Mouse (Mus musculus): Measurements from ENCODE around the gene Scd3. TPM values are rescaled to one million over a fixed set of nuclear protein-coding genes. Genes with fewer than 3 reads are reported as not detected.

The Scd3 gene
- polyA plus RNA-seq, 1 experiment from 2014 or later: 1.1 TPM

- WGBS: 83% methylated on average over 5 of the region's 5 CpGs
- no peak for ATAC-seq (ENCODE audit: low FRiP score)
- Histone ChIP-seq H3K9ac (ENCODE audit: low read depth, low read length) (no peak overlapping the region), H3K9me3 (ENCODE audit: control insufficient read depth, low read length) (no peaks in the 10 kb centered on the region), H3K4me2 (replicated peaks; ENCODE audit: low read depth, low read length) (no peak overlapping the region), H3K4me1 (replicated peaks; ENCODE audit: control insufficient read depth, insufficient read depth, low read length) (no peaks in the 10 kb centered on the region), H3K27ac (ENCODE audit: low read depth, low read length) (no peak overlapping the region), H3K36me3 (ENCODE audit: control insufficient read depth, insufficient read depth, low read length) (no peaks in the 10 kb centered on the region), H3K27me3 (ENCODE audit: control insufficient read depth, insufficient read depth, low read length) (no peaks in the 10 kb centered on the region), H3K4me3 (ENCODE audit: low read depth, low read length) (no peak overlapping the region)
- DNase-seq (ENCODE audit: low spot score): no peak
Measured at GRCm38 (mm10) chr19:44260487-44260886, 57.4 kb downstream of the Scd3 start.

- H3K4me2 ChIP-seq (replicated peaks; ENCODE audit: low read depth, low read length): no peak overlapping the region
- H3K9ac ChIP-seq (ENCODE audit: low read depth, low read length): no peak overlapping the region
- DNase-seq (ENCODE audit: low spot score) (no peak), ATAC-seq (ENCODE audit: low FRiP score) (no peak)
- H3K36me3 ChIP-seq (ENCODE audit: control insufficient read depth, insufficient read depth, low read length): no peaks in the 10 kb centered on the region
- H3K27ac ChIP-seq (ENCODE audit: low read depth, low read length): no peak overlapping the region
- H3K4me3 ChIP-seq (ENCODE audit: low read depth, low read length): no peak overlapping the region
- H3K4me1 ChIP-seq (replicated peaks; ENCODE audit: control insufficient read depth, insufficient read depth, low read length): no peaks in the 10 kb centered on the region
- 81% methylated on average over 7 of the region's 7 CpGs for WGBS
- no peaks in the 10 kb centered on the region for H3K9me3 ChIP-seq (ENCODE audit: control insufficient read depth, low read length)
- no peaks in the 10 kb centered on the region for H3K27me3 ChIP-seq (ENCODE audit: control insufficient read depth, insufficient read depth, low read length)
Measured at GRCm38 (mm10) chr19:44261774-44262173, 58.7 kb downstream of the Scd3 start.

DNA sequence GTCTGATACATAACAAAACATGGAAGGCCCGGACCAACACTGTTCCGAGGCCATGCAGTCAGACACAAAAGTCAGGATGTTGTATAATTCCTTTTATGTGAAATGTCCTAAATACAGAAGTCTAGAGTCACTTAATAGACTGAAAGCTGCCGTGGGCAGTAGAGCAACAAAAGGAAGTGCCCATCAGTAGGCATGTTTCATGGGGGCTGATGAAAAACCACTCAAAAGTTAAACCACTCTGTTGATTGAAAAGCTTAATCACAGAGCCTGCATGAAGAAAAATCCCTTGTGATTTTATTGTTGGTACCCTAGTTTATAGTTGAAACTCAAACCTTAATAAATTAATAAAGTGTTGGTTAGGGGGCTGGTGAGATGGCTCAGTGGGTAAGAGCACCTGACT lies 60.5 kb downstream of the Scd3 start:
- Histone ChIP-seq H3K9me3 (ENCODE audit: control insufficient read depth, low read length) (no peaks in the 10 kb centered on the region), H3K4me1 (replicated peaks; ENCODE audit: control insufficient read depth, insufficient read depth, low read length) (no peaks in the 10 kb centered on the region), H3K4me2 (replicated peaks; ENCODE audit: low read depth, low read length) (no peak overlapping the region), H3K27ac (ENCODE audit: low read depth, low read length) (no peak overlapping the region), H3K27me3 (ENCODE audit: control insufficient read depth, insufficient read depth, low read length) (no peaks in the 10 kb centered on the region), H3K4me3 (ENCODE audit: low read depth, low read length) (no peak overlapping the region), H3K9ac (ENCODE audit: low read depth, low read length) (no peak overlapping the region), H3K36me3 (ENCODE audit: control insufficient read depth, insufficient read depth, low read length) (no peaks in the 10 kb centered on the region)
- 82% methylated on average over 3 of the region's 3 CpGs for WGBS
- no peak for ATAC-seq (ENCODE audit: low FRiP score)
- no peak for DNase-seq (ENCODE audit: low spot score)

GRCm38 (mm10) chr19:44264226-44264625 lies 61.2 kb downstream of the Scd3 start:
- DNase-seq (ENCODE audit: low spot score) (no peak), ATAC-seq (ENCODE audit: low FRiP score) (no peak)
- Histone ChIP-seq H3K4me3 (ENCODE audit: low read depth, low read length) (no peak overlapping the region), H3K4me1 (replicated peaks; ENCODE audit: control insufficient read depth, insufficient read depth, low read length) (no peaks in the 10 kb centered on the region), H3K27me3 (ENCODE audit: control insufficient read depth, insufficient read depth, low read length) (no peaks in the 10 kb centered on the region), H3K9ac (ENCODE audit: low read depth, low read length) (no peak overlapping the region), H3K9me3 (ENCODE audit: control insufficient read depth, low read length) (no peaks in the 10 kb centered on the region), H3K4me2 (replicated peaks; ENCODE audit: low read depth, low read length) (no peak overlapping the region), H3K27ac (ENCODE audit: low read depth, low read length) (no peak overlapping the region), H3K36me3 (ENCODE audit: control insufficient read depth, insufficient read depth, low read length) (no peaks in the 10 kb centered on the region)
- WGBS: 78% methylated on average over 9 of the region's 9 CpGs

DNA sequence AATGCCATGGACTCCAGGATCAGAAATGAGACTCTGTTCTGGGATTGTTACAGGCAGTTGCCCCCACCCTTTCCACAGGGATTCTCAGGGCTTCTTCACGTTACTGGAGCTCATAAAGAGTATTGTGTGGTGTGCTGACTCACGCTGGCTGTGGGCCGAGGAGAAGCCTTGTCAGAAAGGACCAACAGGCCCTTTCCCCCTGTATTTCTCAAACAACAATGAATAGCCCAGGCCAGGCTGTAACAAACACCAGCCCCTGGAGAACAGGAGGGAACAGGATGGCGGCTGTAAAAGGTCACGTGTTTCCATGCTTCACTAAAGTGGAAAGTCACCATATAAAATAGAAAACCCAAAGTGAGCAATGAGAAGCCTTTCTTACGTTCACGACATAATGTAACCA lies 62.2 kb downstream of the Scd3 start:
- no peaks in the 10 kb centered on the region for H3K27me3 ChIP-seq (ENCODE audit: control insufficient read depth, insufficient read depth, low read length)
- no peak overlapping the region for H3K4me3 ChIP-seq (ENCODE audit: low read depth, low read length)
- DNase-seq (ENCODE audit: low spot score) (peak; percentile 17), ATAC-seq (ENCODE audit: low FRiP score) (no peak)
- H3K9me3 ChIP-seq (ENCODE audit: control insufficient read depth, low read length): no peaks in the 10 kb centered on the region
- no peak overlapping the region for H3K9ac ChIP-seq (ENCODE audit: low read depth, low read length)
- no peak overlapping the region for H3K4me2 ChIP-seq (replicated peaks; ENCODE audit: low read depth, low read length)
- 39% methylated on average over 7 of the region's 7 CpGs for WGBS
- H3K27ac ChIP-seq (ENCODE audit: low read depth, low read length): 0 out of 2 replicates have a peak overlapping the region, but pooled peaks have one; percentile 13
- H3K36me3 ChIP-seq (ENCODE audit: control insufficient read depth, insufficient read depth, low read length): no peaks in the 10 kb centered on the region
- no peaks in the 10 kb centered on the region for H3K4me1 ChIP-seq (replicated peaks; ENCODE audit: control insufficient read depth, insufficient read depth, low read length)

DNA sequence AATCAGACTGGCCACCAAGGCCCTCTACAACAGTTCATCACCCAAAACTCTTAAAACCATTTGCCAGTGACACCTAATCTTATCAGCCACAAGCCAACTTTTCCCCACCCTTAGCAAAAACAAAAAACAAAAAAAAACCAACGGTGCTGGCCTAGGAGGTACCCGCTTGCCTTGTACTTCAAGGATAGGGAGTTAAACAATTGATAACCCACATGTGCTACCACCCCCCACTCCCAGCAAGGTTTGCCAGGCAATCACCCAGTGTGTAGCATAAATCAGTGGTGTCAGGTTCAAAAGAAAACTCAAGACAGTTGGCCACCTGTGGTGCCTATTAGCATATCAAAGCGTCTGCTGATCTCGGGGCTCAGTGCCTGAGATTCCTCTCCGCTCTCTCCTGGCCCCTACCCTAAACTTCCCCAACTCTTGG lies 62.9 kb downstream of the Scd3 start:
- DNase-seq (ENCODE audit: low spot score) (peak; percentile 58), ATAC-seq (ENCODE audit: low FRiP score) (peak; percentile 13; the same call in 1 of the 2 replicates)
- Histone ChIP-seq H3K4me2 (replicated peaks; ENCODE audit: low read depth, low read length) (0 out of 2 replicates have a peak overlapping the region, but pooled peaks have one; percentile 11), H3K9me3 (ENCODE audit: control insufficient read depth, low read length) (no peaks in the 10 kb centered on the region), H3K36me3 (ENCODE audit: control insufficient read depth, insufficient read depth, low read length) (no peaks in the 10 kb centered on the region), H3K27me3 (ENCODE audit: control insufficient read depth, insufficient read depth, low read length) (no peaks in the 10 kb centered on the region), H3K27ac (ENCODE audit: low read depth, low read length) (peak overlapping the region; percentile 92), H3K4me1 (replicated peaks; ENCODE audit: control insufficient read depth, insufficient read depth, low read length) (no peaks in the 10 kb centered on the region), H3K4me3 (ENCODE audit: low read depth, low read length) (no peak overlapping the region), H3K9ac (ENCODE audit: low read depth, low read length) (no peak overlapping the region)
- 13% methylated on average over 5 of the region's 5 CpGs for WGBS

GRCm38 (mm10) chr19:44266458-44266823 lies 63.4 kb downstream of the Scd3 start:
- no peaks in the 10 kb centered on the region for H3K36me3 ChIP-seq (ENCODE audit: control insufficient read depth, insufficient read depth, low read length)
- 3% methylated on average over 6 of the region's 6 CpGs for WGBS
- H3K9me3 ChIP-seq (ENCODE audit: control insufficient read depth, low read length): no peaks in the 10 kb centered on the region
- no peaks in the 10 kb centered on the region for H3K4me1 ChIP-seq (replicated peaks; ENCODE audit: control insufficient read depth, insufficient read depth, low read length)
- peak overlapping the region; percentile 92 for H3K27ac ChIP-seq (ENCODE audit: low read depth, low read length)
- no peak for DNase-seq (ENCODE audit: low spot score)
- H3K4me3 ChIP-seq (ENCODE audit: low read depth, low read length): peak overlapping the region; percentile 47; the same call in 1 of the 2 replicates
- H3K4me2 ChIP-seq (replicated peaks; ENCODE audit: low read depth, low read length): peak overlapping the region; percentile 70
- ATAC-seq (ENCODE audit: low FRiP score): peak; percentile 15; the same call in 1 of the 2 replicates
- peak overlapping the region; percentile 67 for H3K9ac ChIP-seq (ENCODE audit: low read depth, low read length)
- H3K27me3 ChIP-seq (ENCODE audit: control insufficient read depth, insufficient read depth, low read length): no peaks in the 10 kb centered on the region

DNA sequence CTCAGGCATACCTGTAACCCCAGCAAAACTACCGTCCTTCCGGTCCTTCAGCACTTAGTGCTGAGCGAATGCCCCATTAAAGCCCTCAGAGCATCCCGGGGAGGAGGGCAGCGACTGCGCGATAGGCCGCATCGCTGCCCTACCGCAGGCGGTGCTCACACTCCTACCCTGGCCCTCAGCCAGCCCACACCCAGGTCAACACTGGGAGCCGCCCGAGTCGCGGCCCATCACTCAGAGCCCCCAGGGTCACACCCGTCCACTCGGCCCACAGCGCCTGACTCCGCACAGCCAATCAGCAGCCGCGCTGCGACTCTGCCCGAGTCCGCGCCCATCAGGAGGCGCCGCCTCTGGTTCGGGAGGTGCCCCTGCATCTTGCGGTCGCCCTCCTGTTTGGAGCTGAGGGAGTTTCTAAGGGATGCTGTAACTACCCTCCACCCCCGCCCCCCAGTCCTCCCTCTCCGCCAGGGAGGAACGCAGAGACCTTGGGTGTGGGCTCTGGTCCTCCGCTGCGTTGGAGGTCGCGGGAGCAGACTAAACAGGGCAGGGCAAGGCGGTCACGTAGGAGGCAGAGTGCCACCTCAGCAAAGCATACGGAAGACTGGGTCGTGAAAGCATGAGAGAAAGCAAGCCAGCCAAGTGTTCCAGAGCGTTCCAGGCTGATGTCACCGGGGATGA lies 63.9 kb downstream of the Scd3 start:
- 0% methylated on average over 42 of the region's 43 CpGs for WGBS
- Histone ChIP-seq H3K36me3 (ENCODE audit: control insufficient read depth, insufficient read depth, low read length) (no peaks in the 10 kb centered on the region), H3K4me3 (ENCODE audit: low read depth, low read length) (peak overlapping the region; percentile 47), H3K9ac (ENCODE audit: low read depth, low read length) (peak overlapping the region; percentile 67), H3K27me3 (ENCODE audit: control insufficient read depth, insufficient read depth, low read length) (no peaks in the 10 kb centered on the region), H3K27ac (ENCODE audit: low read depth, low read length) (peak overlapping the region; percentile 92), H3K4me1 (replicated peaks; ENCODE audit: control insufficient read depth, insufficient read depth, low read length) (no peaks in the 10 kb centered on the region), H3K4me2 (replicated peaks; ENCODE audit: low read depth, low read length) (peak overlapping the region; percentile 70), H3K9me3 (ENCODE audit: control insufficient read depth, low read length) (no peaks in the 10 kb centered on the region)
- DNase-seq (ENCODE audit: low spot score): peak; percentile 89
- ATAC-seq (ENCODE audit: low FRiP score): peak; percentile 97

DNA sequence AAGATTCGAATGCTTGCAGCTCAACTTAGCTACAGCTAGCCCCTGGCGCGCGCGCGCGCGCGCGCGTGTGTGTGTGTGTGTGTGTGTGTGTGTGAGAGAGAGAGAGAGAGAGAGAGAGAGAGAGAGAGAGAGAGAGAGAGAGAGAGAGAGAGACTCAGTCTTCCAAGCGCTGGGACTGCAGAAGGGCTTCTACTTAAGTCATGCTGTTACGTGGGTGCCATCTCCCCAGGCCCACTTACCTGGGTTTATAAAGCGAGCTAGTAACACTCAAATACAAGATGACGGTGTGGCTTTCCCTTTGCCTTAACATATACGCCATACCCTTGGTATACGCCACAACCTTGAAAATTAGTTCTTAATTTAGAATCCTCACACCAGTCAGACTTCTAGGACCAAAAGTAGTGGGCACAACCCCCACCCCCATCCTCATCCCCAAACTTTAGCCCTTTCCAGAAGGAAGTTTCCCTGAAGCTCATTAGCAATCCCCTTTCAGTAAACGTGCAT lies 64.5 kb downstream of the Scd3 start:
- Histone ChIP-seq H3K36me3 (ENCODE audit: control insufficient read depth, insufficient read depth, low read length) (no peaks in the 10 kb centered on the region), H3K27ac (ENCODE audit: low read depth, low read length) (peak overlapping the region; percentile 92), H3K4me2 (replicated peaks; ENCODE audit: low read depth, low read length) (peak overlapping the region; percentile 70), H3K27me3 (ENCODE audit: control insufficient read depth, insufficient read depth, low read length) (no peaks in the 10 kb centered on the region), H3K9me3 (ENCODE audit: control insufficient read depth, low read length) (no peaks in the 10 kb centered on the region), H3K9ac (ENCODE audit: low read depth, low read length) (peak overlapping the region; percentile 67), H3K4me3 (ENCODE audit: low read depth, low read length) (peak overlapping the region; percentile 47), H3K4me1 (replicated peaks; ENCODE audit: control insufficient read depth, insufficient read depth, low read length) (no peaks in the 10 kb centered on the region)
- WGBS: 10% methylated on average over 18 of the region's 18 CpGs
- ATAC-seq (ENCODE audit: low FRiP score): no peak
- DNase-seq (ENCODE audit: low spot score): no peak

Measured in hindbrain, embryonic 11.5 days (tissue).